Mouse (Mus musculus) stomach, embryonic 15.5 days (tissue): ENCODE results near the gene Trp53tg5. TPM values are rescaled to one million over a fixed set of nuclear protein-coding genes. Genes with fewer than 3 reads are reported as not detected.

ENCODE experiments used
- ATAC-seq: fragments of 200-750 bp; cut with Nextera tagmentation; 2 replicates; pipeline ENCODE4 v1.8.0; 2017; ENCODE audit warnings: low read depth, moderate number of reproducible peaks, moderate TSS enrichment; ENCODE audit not compliant: insufficient read depth, low FRiP score
- H3K27ac ChIP-seq: fragments of 300-500 bp; sonication (generic); 2 replicates; pipeline ENCODE4 v1.5.1; 2015; ENCODE audit warnings: mild to moderate bottlenecking, inconsistent platforms
- H3K27me3 ChIP-seq: fragments of 300-500 bp; sonication (generic); replicated peaks from 2 replicates; pipeline ENCODE4 v1.6.1; 2015; ENCODE audit warnings: inconsistent platforms
- H3K36me3 ChIP-seq: fragments of 300-500 bp; sonication (generic); 2 replicates; pipeline ENCODE4 v1.6.1; 2015; ENCODE audit warnings: inconsistent platforms
- H3K4me1 ChIP-seq: fragments of 300-500 bp; sonication (generic); 2 replicates; pipeline ENCODE4 v1.6.1; 2015; ENCODE audit warnings: inconsistent platforms
- H3K4me2 ChIP-seq: fragments of 300-500 bp; sonication (generic); 2 replicates; pipeline ENCODE4 v1.6.1; 2015; ENCODE audit warnings: mild to moderate bottlenecking, inconsistent platforms
- H3K4me3 ChIP-seq: fragments of 300-500 bp; sonication (generic); replicated peaks from 2 replicates; pipeline ENCODE4 v1.5.1; 2015; ENCODE audit warnings: inconsistent platforms
- H3K9ac ChIP-seq: fragments of 300-500 bp; sonication (generic); 2 replicates; pipeline ENCODE4 v1.6.1; 2015; ENCODE audit warnings: inconsistent platforms
- H3K9me3 ChIP-seq: fragments of 300-500 bp; sonication (generic); 2 replicates; pipeline ENCODE4 v1.6.1; 2016; ENCODE audit warnings: inconsistent platforms
- WGBS: fragments of 180-500 bp; shearing (Covaris S2); methylation state at CpG from one replicate; pipeline ENCODE4 v1.1.7; 2015; 5-methylcytosine and 5-hydroxymethylcytosine counted together
- polyA plus RNA-seq: library from polyadenylated mRNA; unstranded; fragments of >200 nt; fragmentation: Nextera tagmentation; extraction: Ambion mirVana; gene quantifications from 2 replicates; pipeline ENCODE4 v1.2.1, GENCODE M21; 2015

Gene Trp53tg5
- polyA plus RNA-seq, 1 experiment from 2014 or later, result 0.14 TPM

DNA sequence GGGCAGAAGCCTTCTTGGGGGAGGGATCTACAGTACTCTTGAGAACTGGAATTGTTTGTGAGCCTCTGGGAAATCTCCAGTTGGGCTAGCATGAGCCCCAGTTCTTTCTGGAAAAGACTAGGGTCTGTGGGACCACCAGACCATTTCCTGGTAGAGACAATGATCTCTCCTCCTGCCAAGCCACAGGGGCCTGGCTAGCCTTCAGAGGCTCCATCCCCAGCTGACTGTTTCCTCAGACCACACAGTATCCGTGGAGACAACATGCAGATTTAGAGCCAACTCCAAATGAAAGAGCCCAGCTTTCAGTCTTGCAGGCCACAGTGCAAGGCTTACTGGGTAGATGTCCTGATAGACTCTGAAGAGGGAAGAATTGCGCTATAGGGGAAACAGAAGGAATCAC, 20.6 kb upstream of the Trp53tg5 start:
- no peak overlapping the region for H3K4me3 ChIP-seq
- no peak overlapping the region for H3K4me2 ChIP-seq
- no peaks in the 10 kb centered on the region for H3K27me3 ChIP-seq
- H3K9me3 ChIP-seq, result no peaks in the 10 kb centered on the region
- ATAC-seq, result no peak
- H3K36me3 ChIP-seq, result 0 out of 2 replicates have a peak, but pooled peaks cover 5% of the 10 kb centered on the region
- WGBS, result 56% methylated on average over 2 of the region's 2 CpGs
- H3K27ac ChIP-seq, result no peak overlapping the region
- H3K4me1 ChIP-seq, result peaks cover 8% of the 10 kb centered on the region; the same call in 1 of the 2 replicates
- no peak overlapping the region for H3K9ac ChIP-seq

DNA sequence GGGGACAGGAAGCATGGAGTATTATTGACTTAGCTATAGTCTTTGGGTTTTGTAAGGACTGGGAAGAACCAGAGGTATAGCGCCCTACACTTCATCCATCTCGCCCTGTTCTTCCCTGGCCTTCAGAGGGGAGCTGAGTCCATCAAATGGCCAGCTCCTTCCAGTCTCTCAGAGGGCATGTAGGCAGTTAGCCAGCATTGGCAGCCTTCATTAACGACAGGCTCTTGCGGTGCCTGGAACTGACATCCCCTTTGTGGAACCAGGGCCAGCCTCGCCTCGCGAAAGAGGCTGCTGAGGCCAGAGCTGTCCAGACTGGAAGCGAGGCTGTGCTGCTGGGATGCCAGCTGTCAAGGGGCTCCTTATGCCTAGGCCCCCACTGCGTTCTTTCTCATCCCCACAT, 14.3 kb upstream of the Trp53tg5 start:
- no peaks in the 10 kb centered on the region for H3K9me3 ChIP-seq
- no peak overlapping the region for H3K27ac ChIP-seq
- H3K4me2 ChIP-seq, result no peak overlapping the region
- 70% methylated on average over 9 of the region's 9 CpGs for WGBS
- H3K4me3 ChIP-seq, result no peak overlapping the region
- no peak for ATAC-seq
- H3K27me3 ChIP-seq, result peaks cover 5% of the 10 kb centered on the region; the same call in 1 of the 2 replicates
- H3K4me1 ChIP-seq, result peaks cover 11% of the 10 kb centered on the region; the same call in 1 of the 2 replicates
- 0 out of 2 replicates have a peak, but pooled peaks cover 5% of the 10 kb centered on the region for H3K36me3 ChIP-seq
- no peak overlapping the region for H3K9ac ChIP-seq

DNA sequence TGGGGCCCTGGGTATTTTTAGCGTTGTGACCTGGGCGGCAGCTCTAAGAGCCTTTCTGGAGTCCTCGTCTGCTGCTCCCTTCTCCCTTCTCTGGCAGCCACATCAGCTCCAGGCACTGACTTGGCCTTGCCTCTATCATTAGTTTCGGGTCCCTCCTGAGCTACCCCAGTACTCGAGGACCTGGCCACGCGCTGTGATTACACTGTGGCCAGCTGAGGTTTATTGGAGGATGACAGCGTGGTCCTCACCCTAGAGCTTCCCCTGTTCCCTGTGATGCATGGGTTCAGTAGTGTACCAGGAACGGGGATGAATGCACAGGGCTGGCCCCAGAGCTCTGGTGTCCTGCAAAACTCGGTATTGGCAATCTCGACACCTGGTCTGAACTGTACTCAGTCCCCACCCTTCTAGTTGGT, 13.6 kb upstream of the Trp53tg5 start:
- 0 out of 2 replicates have a peak, but pooled peaks cover 5% of the 10 kb centered on the region for H3K36me3 ChIP-seq
- H3K4me1 ChIP-seq, result peaks cover 11% of the 10 kb centered on the region; the same call in 1 of the 2 replicates
- H3K9me3 ChIP-seq, result no peaks in the 10 kb centered on the region
- no peak for ATAC-seq
- 10% methylated on average over 11 of the region's 11 CpGs for WGBS
- H3K27ac ChIP-seq, result no peak overlapping the region
- H3K27me3 ChIP-seq, result peaks cover 5% of the 10 kb centered on the region; the same call in 1 of the 2 replicates
- peak overlapping the region; percentile 54 for H3K9ac ChIP-seq
- peak overlapping the region; percentile 74 for H3K4me3 ChIP-seq
- H3K4me2 ChIP-seq, result peak overlapping the region; percentile 100

DNA sequence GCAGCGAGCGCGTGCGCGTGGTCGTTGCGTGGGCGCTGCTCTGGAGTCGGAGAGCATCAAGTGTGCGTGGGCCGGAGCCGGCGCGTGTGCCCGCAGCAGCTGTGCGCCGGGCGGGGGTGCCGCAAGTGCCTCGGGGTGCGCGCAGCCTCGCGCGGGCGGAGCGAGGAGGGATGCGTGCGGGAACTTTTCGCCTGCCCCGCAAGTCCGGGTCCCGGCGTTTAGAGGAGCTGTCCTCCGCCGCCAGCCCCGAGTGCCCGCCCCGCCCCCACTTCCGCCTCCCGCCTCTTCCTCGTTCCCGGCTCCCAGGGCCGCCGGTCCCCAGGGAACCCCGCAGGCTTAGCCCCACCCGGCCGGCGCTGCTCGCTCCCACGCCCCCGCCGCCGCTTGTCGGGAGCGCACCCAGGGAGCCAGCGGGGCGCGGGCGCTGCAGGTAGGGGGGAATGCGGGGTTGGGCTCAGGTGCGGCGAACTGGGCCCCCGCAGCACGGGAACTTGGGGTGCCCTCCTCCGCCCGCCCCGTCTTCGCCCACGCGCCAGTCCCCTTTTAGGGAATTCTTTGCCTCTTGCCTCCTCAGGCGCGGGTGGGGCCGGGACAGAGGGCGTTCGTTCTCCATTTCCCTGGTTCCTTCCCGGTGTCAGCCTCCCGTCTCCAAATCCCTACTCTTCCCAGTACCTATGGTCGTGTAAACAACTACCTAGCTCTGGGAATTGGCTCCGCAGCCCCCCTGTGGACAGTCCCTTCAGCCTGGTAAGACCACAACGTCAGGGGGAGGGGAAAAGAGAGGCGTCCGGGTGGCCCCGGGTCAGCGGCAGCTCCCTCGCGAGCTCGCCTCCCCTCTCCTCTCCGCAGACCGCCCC, 13.0 kb upstream of the Trp53tg5 start:
- ATAC-seq, result peak; percentile 65
- Histone ChIP-seq H3K9me3 (no peaks in the 10 kb centered on the region), H3K27ac (no peak overlapping the region), H3K4me3 (peak overlapping the region; percentile 74), H3K9ac (peak overlapping the region; percentile 54), H3K4me1 (peaks cover 11% of the 10 kb centered on the region; the same call in 1 of the 2 replicates), H3K4me2 (peak overlapping the region; percentile 100), H3K36me3 (0 out of 2 replicates have a peak, but pooled peaks cover 5% of the 10 kb centered on the region), H3K27me3 (peaks cover 5% of the 10 kb centered on the region; the same call in 1 of the 2 replicates)
- under 1% methylated on average over 77 of the region's 90 CpGs for WGBS

DNA sequence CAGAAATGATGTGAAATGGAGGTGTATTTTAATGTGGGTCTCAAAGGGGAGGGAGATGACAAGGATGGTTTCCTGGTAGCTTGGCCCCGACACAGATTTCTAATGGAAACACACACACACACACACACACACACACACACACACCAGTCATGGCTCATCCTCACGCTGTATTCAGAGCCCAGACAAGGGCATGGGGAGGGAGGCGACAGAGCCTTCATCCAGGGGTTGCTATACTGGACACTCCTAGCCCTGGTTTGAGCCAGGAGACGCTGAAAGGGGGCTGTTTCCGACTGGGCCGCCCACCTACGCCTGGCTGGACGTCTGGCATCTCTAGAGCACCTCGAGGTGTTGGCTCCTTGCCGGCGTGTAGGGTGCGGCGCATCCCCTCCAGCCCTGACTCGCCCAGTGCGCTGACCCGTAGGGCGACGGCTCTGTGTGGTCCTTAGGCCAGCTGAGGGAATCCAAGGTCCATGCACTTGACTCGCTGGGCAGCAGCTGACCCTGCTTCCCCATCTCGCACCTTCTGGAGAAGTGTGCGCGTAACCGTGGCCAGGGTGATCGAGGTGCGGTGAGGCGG, 12.2 kb upstream of the Trp53tg5 start, which contains the start of gene Dbndd2:
TSS of gene Dbndd2 (plus strand) at position 426 of the 577 bp plus-strand sequence.
- H3K9ac ChIP-seq, result peak within 1 kb of the TSS; percentile 54
- H3K27ac ChIP-seq, result no peak within 1 kb of the TSS
- 4% methylated on average over 25 of the region's 26 CpGs for WGBS
- ATAC-seq, result peak; percentile 59
- peak within 1 kb of the TSS; percentile 100 for H3K4me2 ChIP-seq
- peaks cover 11% of the 10 kb centered on the region; the same call in 1 of the 2 replicates for H3K4me1 ChIP-seq
- no peaks in the 10 kb centered on the region for H3K9me3 ChIP-seq
- 0 out of 2 replicates have a peak, but pooled peaks cover 5% of the 10 kb centered on the region for H3K36me3 ChIP-seq
- H3K4me3 ChIP-seq, result peak within 1 kb of the TSS; percentile 74
- H3K27me3 ChIP-seq, result peaks cover 5% of the 10 kb centered on the region; the same call in 1 of the 2 replicates

DNA sequence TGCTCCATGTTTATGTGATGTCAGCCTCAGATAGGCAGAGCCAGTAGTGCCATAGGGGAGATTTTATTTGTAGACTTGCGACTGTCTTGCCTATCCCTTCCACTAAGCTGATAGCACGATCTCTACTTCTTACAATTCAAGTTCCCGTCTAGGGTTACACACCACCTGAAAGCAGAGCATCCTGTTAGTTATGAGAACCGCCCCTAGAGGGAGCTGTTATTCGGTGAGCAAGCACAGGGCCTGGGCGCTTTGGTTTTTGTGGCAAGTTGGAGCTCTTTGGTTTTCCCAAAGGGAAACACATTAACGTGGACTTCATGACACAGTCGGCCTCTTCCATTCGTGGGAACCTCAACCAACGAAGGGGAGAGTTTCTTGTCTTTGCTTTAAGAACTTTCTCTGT, 3.3 kb downstream of the Trp53tg5 start:
- no peak for ATAC-seq
- Histone ChIP-seq H3K36me3 (0 out of 2 replicates have a peak, but pooled peaks cover 6% of the 10 kb centered on the region), H3K9ac (no peak overlapping the region), H3K9me3 (no peaks in the 10 kb centered on the region), H3K4me2 (no peak overlapping the region), H3K27ac (no peak overlapping the region), H3K4me3 (no peak overlapping the region), H3K27me3 (no peaks in the 10 kb centered on the region), H3K4me1 (no peaks in the 10 kb centered on the region)
- WGBS, result 28% methylated on average over 10 of the region's 10 CpGs

DNA sequence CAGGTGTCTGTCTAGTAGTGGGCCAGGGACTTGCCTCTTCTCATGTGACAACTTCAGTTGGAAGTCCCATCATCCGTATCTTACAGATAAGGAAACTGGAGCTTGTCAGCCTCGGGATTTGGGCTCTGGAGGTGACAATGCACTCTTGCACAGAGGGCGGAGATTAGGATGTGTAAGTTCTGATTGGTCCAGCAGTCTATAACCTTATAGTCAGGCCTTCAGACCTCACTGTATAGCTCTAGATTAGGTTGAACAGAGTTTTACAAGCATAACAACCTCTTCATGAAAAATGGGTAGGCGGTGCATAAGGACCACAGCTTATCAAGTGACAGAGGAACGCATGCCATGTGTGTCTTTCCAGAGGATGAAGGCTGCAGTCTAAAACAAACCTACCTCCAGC, 6.7 kb downstream of the Trp53tg5 start:
- Histone ChIP-seq H3K4me3 (no peak overlapping the region), H3K4me1 (peaks cover 4% of the 10 kb centered on the region), H3K4me2 (no peak overlapping the region), H3K36me3 (peaks cover 15% of the 10 kb centered on the region), H3K9me3 (no peaks in the 10 kb centered on the region), H3K27me3 (no peaks in the 10 kb centered on the region), H3K27ac (no peak overlapping the region), H3K9ac (no peak overlapping the region)
- 70% methylated on average over 5 of the region's 5 CpGs for WGBS
- ATAC-seq, result no peak

DNA sequence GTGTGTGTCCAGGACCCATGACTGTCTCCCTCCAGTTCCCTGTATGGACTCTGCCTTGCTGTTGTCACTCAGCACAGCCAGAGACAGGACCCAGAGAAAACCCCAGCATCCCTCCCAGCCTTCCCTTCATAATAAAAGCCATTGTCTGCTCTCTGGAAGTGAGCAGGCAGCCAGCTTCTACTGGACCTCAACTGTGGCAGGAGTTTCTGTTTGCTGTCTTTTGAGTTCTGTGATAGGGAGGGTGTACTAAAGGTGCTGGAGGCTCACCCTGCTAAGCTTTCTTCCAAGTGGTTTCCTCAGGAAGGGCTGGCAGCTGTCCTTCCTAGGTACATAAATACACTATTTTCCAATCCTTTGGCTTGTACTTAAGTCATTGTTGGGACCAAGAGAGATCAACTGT, 8.4 kb downstream of the Trp53tg5 start:
- no peak overlapping the region for H3K4me2 ChIP-seq
- no peaks in the 10 kb centered on the region for H3K27me3 ChIP-seq
- no peak for ATAC-seq
- no peak overlapping the region for H3K9ac ChIP-seq
- H3K27ac ChIP-seq, result no peak overlapping the region
- peaks cover 15% of the 10 kb centered on the region for H3K36me3 ChIP-seq
- H3K4me1 ChIP-seq, result peaks cover 5% of the 10 kb centered on the region
- H3K4me3 ChIP-seq, result no peak overlapping the region
- no peaks in the 10 kb centered on the region for H3K9me3 ChIP-seq

DNA sequence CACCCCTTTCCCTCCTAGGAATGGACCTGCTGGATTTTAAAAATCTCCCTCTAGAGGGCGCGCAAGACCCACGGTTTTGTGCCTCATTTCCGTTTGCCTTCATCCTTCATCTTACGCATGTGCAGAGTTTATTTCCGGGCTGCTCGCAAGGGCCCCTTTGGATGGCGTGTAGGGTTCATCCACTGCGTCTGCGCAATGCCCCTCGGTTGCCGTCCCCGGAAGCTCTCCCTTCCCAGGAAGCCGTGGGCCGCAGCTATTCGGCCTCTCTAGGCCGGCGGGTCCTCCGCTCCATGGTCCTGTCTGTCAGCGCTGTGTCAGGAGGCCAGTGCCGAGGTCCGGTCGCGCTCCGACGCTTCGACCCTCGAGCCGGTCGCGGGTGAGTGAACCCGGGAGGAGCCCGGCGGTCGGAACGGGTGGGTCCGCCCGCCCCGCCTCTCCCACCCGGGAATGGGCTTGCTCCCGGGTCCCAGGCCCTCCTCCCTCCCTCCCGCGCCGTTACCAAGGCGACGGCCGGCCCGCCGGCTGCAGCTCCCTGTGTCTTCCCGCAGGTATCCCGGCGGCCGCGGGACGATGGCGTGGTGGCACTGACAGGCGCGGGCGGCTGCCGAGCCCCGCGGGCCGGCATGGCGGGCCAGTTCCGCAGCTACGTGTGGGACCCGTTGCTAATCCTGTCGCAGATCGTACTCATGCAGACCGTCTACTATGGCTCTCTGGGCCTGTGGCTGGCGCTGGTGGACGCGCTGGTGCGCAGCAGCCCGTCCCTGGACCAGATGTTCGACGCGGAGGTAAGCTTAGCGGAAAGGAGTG, 12.6 kb downstream of the Trp53tg5 start, which contains the start of gene Gm20458:
TSS of gene Gm20458 (plus strand) at position 223 of the 807 bp plus-strand sequence.
- Histone ChIP-seq H3K27ac (peak within 1 kb of the TSS; percentile 82), H3K4me2 (peak within 1 kb of the TSS; percentile 63)

DNA sequence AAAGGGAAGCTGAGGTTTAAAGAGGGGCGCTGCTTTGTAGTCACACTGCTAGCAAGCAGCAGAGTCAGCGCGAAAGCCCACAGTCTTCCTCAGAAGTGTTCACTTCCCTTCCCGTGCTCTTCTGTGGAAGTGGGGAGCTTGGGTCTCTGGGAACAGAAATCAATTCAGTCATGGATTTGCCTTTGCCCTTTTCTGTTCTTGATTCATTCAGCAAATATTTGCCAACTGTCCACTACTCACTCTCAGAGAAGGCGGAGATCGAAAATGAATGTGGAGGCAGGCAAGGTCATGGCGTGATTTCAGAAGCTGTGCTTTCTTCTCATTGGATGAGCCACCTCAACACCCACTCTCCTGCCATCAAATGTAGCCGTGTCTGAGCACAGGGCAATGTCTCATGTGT, 15.0 kb downstream of the Trp53tg5 start:
- Histone ChIP-seq H3K4me1 (peaks cover 31% of the 10 kb centered on the region), H3K27ac (peak overlapping the region; percentile 83), H3K36me3 (no peaks in the 10 kb centered on the region), H3K4me3 (no peak overlapping the region), H3K9me3 (no peaks in the 10 kb centered on the region), H3K27me3 (no peaks in the 10 kb centered on the region), H3K4me2 (0 out of 2 replicates have a peak overlapping the region, but pooled peaks have one; percentile 11), H3K9ac (no peak overlapping the region)
- ATAC-seq, result no peak
- 64% methylated on average over 8 of the region's 8 CpGs for WGBS

More for the DNA sequence above, 12.6 kb downstream of the Trp53tg5 start, which contains the start of gene Gm20458:
- no peaks in the 10 kb centered on the region for H3K9me3 ChIP-seq
- peak; percentile 94 for ATAC-seq
- peak within 1 kb of the TSS; percentile 55; the same call in 1 of the 2 replicates for H3K9ac ChIP-seq
- no peaks in the 10 kb centered on the region for H3K27me3 ChIP-seq
- WGBS, result under 1% methylated on average over 69 of the region's 79 CpGs
- H3K4me3 ChIP-seq, result peak within 1 kb of the TSS; percentile 68
- peaks cover 13% of the 10 kb centered on the region for H3K4me1 ChIP-seq
- H3K36me3 ChIP-seq, result peaks cover 15% of the 10 kb centered on the region

DNA sequence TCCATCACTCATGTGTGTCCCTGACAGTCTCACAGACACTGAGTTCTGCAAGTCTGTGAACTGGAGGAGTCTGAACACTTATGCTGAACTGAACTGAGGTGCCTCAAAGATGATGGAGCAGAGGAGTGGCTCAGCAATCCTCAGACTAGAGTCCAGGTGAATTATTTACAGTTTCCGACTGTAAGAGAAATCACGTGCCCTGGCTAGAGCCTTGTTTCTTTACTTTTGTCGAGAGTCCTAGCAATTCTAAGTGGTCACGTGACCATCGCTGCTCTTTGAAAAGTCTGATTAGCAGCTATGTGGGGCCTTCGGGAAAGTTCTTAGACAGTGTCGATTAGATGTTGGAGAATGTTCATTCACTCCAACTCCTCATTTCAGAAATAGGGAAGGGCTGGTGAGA, 15.6 kb downstream of the Trp53tg5 start:
- Histone ChIP-seq H3K27ac (peak overlapping the region; percentile 83), H3K36me3 (no peaks in the 10 kb centered on the region), H3K4me2 (peak overlapping the region; percentile 8; the same call in 1 of the 2 replicates), H3K4me3 (no peak overlapping the region), H3K9me3 (no peaks in the 10 kb centered on the region), H3K9ac (no peak overlapping the region), H3K27me3 (no peaks in the 10 kb centered on the region), H3K4me1 (peaks cover 31% of the 10 kb centered on the region)
- 32% methylated on average over 7 of the region's 7 CpGs for WGBS
- ATAC-seq, result peak; percentile 50
